Mouse (Mus musculus) hindbrain, embryonic 15.5 days (tissue): ENCODE results near the gene Tmem150c. TPM values are rescaled to one million over a fixed set of nuclear protein-coding genes. Genes with fewer than 3 reads are reported as not detected.

Experiments
- ATAC-seq: fragments of 200-750 bp; cut with Nextera tagmentation; 2 replicates; pipeline ENCODE4 v1.8.0; 2017; ENCODE audit warnings: low read depth, moderate number of reproducible peaks, moderate TSS enrichment; ENCODE audit not compliant: low FRiP score
- H3K27ac ChIP-seq: fragments of 300-500 bp; sonication (generic); replicated peaks from 2 replicates; pipeline ENCODE4 v1.5.1; 2015; ENCODE audit warnings: mild to moderate bottlenecking, inconsistent platforms
- H3K27me3 ChIP-seq: fragments of 300-500 bp; sonication (generic); 2 replicates; pipeline ENCODE4 v1.6.1; 2015; ENCODE audit warnings: control low read depth, inconsistent platforms
- H3K36me3 ChIP-seq: fragments of 300-500 bp; sonication (generic); 2 replicates; pipeline ENCODE4 v1.6.1; 2015; ENCODE audit warnings: control low read depth, inconsistent platforms
- H3K4me1 ChIP-seq: fragments of 300-500 bp; sonication (generic); replicated peaks from 2 replicates; pipeline ENCODE4 v1.6.1; 2015; ENCODE audit warnings: control low read depth, inconsistent platforms
- H3K4me2 ChIP-seq: fragments of 300-500 bp; sonication (generic); 2 replicates; pipeline ENCODE4 v1.6.1; 2015; ENCODE audit warnings: moderate library complexity, mild to moderate bottlenecking, inconsistent platforms
- H3K4me3 ChIP-seq: fragments of 300-500 bp; sonication (generic); 2 replicates; pipeline ENCODE4 v1.5.1; 2015; ENCODE audit warnings: mild to moderate bottlenecking, inconsistent platforms
- H3K9ac ChIP-seq: fragments of 300-500 bp; sonication (generic); 2 replicates; pipeline ENCODE4 v1.6.1; 2015; ENCODE audit warnings: inconsistent platforms
- H3K9me3 ChIP-seq: fragments of 300-500 bp; sonication (generic); 2 replicates; pipeline ENCODE4 v1.6.1; 2016; ENCODE audit warnings: control low read depth, inconsistent platforms
- WGBS: fragments of 180-500 bp; shearing (Covaris S2); methylation state at CpG from one replicate; pipeline ENCODE4 v1.1.7; 2015; 5-methylcytosine and 5-hydroxymethylcytosine counted together
- polyA plus RNA-seq: library from polyadenylated mRNA; unstranded; fragments of >200 nt; fragmentation: Nextera tagmentation; extraction: Ambion mirVana; gene quantifications from 2 replicates; pipeline ENCODE4 v1.2.1, GENCODE M21; 2015

The Tmem150c gene
- polyA plus RNA-seq, 1 experiment from 2014 or later, result 36.4 TPM

DNA sequence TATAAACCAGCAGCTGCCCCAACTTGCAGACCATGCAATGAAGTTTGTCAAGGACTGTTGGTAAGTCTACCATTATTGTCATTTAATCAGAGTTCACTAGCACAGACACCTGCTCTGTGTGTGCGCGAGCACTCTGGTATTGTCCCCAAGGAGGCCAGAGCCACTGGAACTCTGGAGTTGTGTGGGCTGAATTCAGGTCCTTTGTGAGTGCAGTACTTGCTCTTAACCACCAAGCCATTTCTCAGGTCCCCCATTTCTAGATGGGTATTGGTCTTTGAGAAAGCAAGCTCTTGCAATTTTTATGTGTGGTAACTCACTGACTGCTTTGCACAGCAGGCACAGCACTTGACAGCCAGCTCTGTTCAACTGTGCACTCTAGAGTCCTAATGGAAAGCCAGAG lies 127.5 kb downstream of the Tmem150c start:
- ATAC-seq, result no peak
- H3K4me2 ChIP-seq, result no peak overlapping the region
- H3K4me1 ChIP-seq, result peaks cover 31% of the 10 kb centered on the region
- H3K9ac ChIP-seq, result no peak overlapping the region
- WGBS, result 68% methylated on average over 2 of the region's 2 CpGs
- no peaks in the 10 kb centered on the region for H3K9me3 ChIP-seq
- no peak overlapping the region for H3K4me3 ChIP-seq
- no peaks in the 10 kb centered on the region for H3K27me3 ChIP-seq
- H3K36me3 ChIP-seq, result peaks cover 41% of the 10 kb centered on the region
- 0 out of 2 replicates have a peak overlapping the region, but pooled peaks have one; percentile 17 for H3K27ac ChIP-seq

DNA sequence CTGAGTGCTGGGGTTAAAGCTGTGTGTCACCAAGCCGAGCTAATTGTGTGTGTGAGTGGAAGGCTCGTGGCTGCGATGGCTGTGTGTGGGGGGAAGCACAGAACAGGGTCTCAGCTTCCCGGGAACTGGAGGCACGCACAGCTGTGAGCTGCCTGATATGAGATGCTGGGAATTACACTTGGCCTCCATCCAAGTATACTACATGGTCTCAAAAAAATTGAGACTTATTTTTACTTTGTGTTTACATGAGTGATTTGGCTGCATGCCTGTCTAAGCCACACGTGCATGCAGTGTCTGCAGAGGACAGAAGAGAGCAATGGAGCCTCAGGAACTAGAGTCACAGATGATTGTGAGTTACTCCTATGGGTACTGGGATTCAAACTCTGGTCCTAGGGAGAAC lies 129.5 kb downstream of the Tmem150c start:
- peak; percentile 81 for ATAC-seq
- H3K27ac ChIP-seq, result peak overlapping the region; percentile 35; the same call in 1 of the 2 replicates
- 15% methylated on average over 6 of the region's 6 CpGs for WGBS

More for the DNA sequence above, 129.5 kb downstream of the Tmem150c start:
- Histone ChIP-seq H3K4me3 (no peak overlapping the region), H3K9ac (no peak overlapping the region), H3K27me3 (no peaks in the 10 kb centered on the region), H3K9me3 (no peaks in the 10 kb centered on the region), H3K4me1 (peaks cover 13% of the 10 kb centered on the region), H3K4me2 (no peak overlapping the region), H3K36me3 (peaks cover 32% of the 10 kb centered on the region)

Other genes with a start within 250 kb of the Tmem150c start
- 161 and 172 TPM in 2 replicates for gene Hnrnpd, start 180.9 kb downstream of the Tmem150c start, polyA plus RNA-seq
- 2.5 and 3.8 TPM in 2 replicates for gene 4930524J08Rik, start 180.7 kb downstream of the Tmem150c start, polyA plus RNA-seq
- gene Hnrnpdl, start 120.1 kb downstream of the Tmem150c start, polyA plus RNA-seq, result 186 and 197 TPM in 2 replicates
- 50.6 and 55.5 TPM in 2 replicates for gene Enoph1, start 119.8 kb downstream of the Tmem150c start, polyA plus RNA-seq